ENCODE assay signal across 18 mouse cellular contexts in the genomic region with DNA sequence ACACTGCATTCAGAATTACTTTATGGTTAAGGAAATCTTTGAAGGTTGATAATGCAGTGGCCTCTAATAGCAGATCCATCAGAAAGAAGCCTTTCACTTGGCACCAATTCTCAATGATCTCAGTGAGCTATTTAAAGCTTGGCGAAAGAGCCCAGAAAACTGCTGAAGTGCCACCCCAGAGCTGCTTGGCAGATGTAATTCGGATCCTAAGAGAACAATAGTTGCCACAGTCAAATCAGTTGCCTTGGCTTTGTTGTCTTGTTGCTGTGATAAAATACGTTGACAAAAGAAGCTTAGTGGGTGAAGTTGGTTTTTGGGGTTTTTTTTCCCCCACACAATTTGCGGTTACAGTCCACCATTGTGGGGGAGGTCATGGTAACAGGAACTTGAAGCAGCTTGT.
DNase-seq lines count a peak whose midpoint lies in the region; ATAC-seq and TF ChIP-seq lines count a peak whose summit lies in the region.
"Had no signal": no experiment of that assay in that cellular context is flagged by ENCODE, and none has a peak within 500 bp of the region (broad histone marks: within the 10 kb centered on the region; RNA-seq: fewer than 3 reads in every experiment).

No protein-coding gene starts in this region.

- H3K36me3 ChIP-seq in heart, postnatal 0 days (replicated peaks; ENCODE audit: control insufficient read depth, insufficient read depth, low read length), result no peaks in the 10 kb centered on the region
- H3K36me3 ChIP-seq in heart, embryonic 10.5 days, result no peaks in the 10 kb centered on the region
- H3K36me3 ChIP-seq: embryonic facial prominence, embryonic 13.5 days; forebrain, embryonic 12.5 days; hindbrain, embryonic 10.5 days; kidney, embryonic 15.5 days; liver, embryonic 15.5 days; neural tube, embryonic 13.5 days had no signal

- no peak for DNase-seq in heart, postnatal 0 days (ENCODE audit: low spot score)
- no peak for DNase-seq in heart, embryonic 10.5 days (ENCODE audit: low spot score)
- DNase-seq in brain, adult 2 months (ENCODE audit: low read depth, low spot score), result peak; percentile 88
- DNase-seq in cerebellum, adult 11-12 months, result peak; percentile 45
- DNase-seq in heart, postnatal 10 days, result peak; percentile 33 to 39
- no peak for DNase-seq in spleen, postnatal 14 days (ENCODE audit: low spot score in 2 of 2)
- DNase-seq in thymus, adult 18-20 months, result no peak
- DNase-seq: adrenal gland, postnatal 14 days; gastrocnemius, postnatal 36 days; lung, postnatal 14 days; thymus, adult 2 months had no signal

- no peak for TF ChIP-seq CTCF in heart, postnatal 0 days (IDR thresholded peaks at IDR 0.05; ENCODE audit: low read depth)

- TF ChIP-seq EP300 in heart, postnatal 0 days (IDR thresholded peaks at IDR 0.05; ENCODE audit: low read depth), result no peak

- no peak overlapping the region for H3K4me2 ChIP-seq in heart, postnatal 0 days (ENCODE audit: low read depth, low read length)
- H3K4me2 ChIP-seq: embryonic facial prominence, embryonic 13.5 days; forebrain, embryonic 12.5 days; kidney, embryonic 15.5 days; liver, embryonic 15.5 days; neural tube, embryonic 13.5 days had no signal

- 34% methylated on average over 4 of the region's 4 CpGs for WGBS in heart, postnatal 0 days
- 75% methylated on average over 4 of the region's 4 CpGs for WGBS in heart, embryonic 10.5 days

- no peak overlapping the region for H3K9ac ChIP-seq in heart, postnatal 0 days (replicated peaks; ENCODE audit: low read depth, low read length)
- H3K9ac ChIP-seq: embryonic facial prominence, embryonic 13.5 days; forebrain, embryonic 12.5 days; kidney, embryonic 15.5 days; liver, embryonic 15.5 days; neural tube, embryonic 13.5 days had no signal

- no peaks in the 10 kb centered on the region for H3K27me3 ChIP-seq in heart, postnatal 0 days (ENCODE audit: control insufficient read depth, insufficient read depth, low read length)
- H3K27me3 ChIP-seq in heart, embryonic 10.5 days (ENCODE audit: insufficient read depth, poor library complexity, severe bottlenecking), result no peaks in the 10 kb centered on the region
- H3K27me3 ChIP-seq: embryonic facial prominence, embryonic 13.5 days; forebrain, embryonic 12.5 days; kidney, embryonic 15.5 days; liver, embryonic 15.5 days; neural tube, embryonic 13.5 days had no signal

- intact Hi-C loops in heart, postnatal 10 days (cut with DNase I), result loop anchor here (5.0 kb wide), 1 partner anchor 374 kb away; no protein-coding TSS in a partner anchor

- peak overlapping the region; percentile 64 for H3K27ac ChIP-seq in heart, postnatal 0 days (ENCODE audit: low read depth)
- no peak overlapping the region for H3K27ac ChIP-seq in heart, embryonic 10.5 days
- H3K27ac ChIP-seq: embryonic facial prominence, embryonic 13.5 days; forebrain, embryonic 12.5 days; hindbrain, embryonic 10.5 days; kidney, embryonic 15.5 days; liver, embryonic 15.5 days; neural tube, embryonic 13.5 days had no signal

- ATAC-seq in heart, postnatal 0 days (ENCODE audit: insufficient read depth, low read depth), result no peak
- ATAC-seq: CD4-positive, CD25-positive, alpha-beta regulatory T cell, adult 4 months had no signal

- H3K4me1 ChIP-seq in heart, postnatal 0 days (ENCODE audit: control insufficient read depth, insufficient read depth), result peaks cover 13% of the 10 kb centered on the region; the same call in 1 of the 2 replicates
- peaks cover 5% of the 10 kb centered on the region for H3K4me1 ChIP-seq in heart, embryonic 10.5 days
- H3K4me1 ChIP-seq: embryonic facial prominence, embryonic 13.5 days; forebrain, embryonic 12.5 days; hindbrain, embryonic 10.5 days; liver, embryonic 15.5 days; neural tube, embryonic 13.5 days had no signal

- no peaks in the 10 kb centered on the region for H3K9me3 ChIP-seq in heart, postnatal 0 days (replicated peaks; ENCODE audit: control insufficient read depth, low read length)
- no peaks in the 10 kb centered on the region for H3K9me3 ChIP-seq in heart, embryonic 10.5 days
- H3K9me3 ChIP-seq: embryonic facial prominence, embryonic 13.5 days; forebrain, embryonic 12.5 days; hindbrain, embryonic 10.5 days; kidney, embryonic 15.5 days; liver, embryonic 15.5 days; neural tube, embryonic 13.5 days had no signal

- H3K4me3 ChIP-seq in heart, postnatal 0 days (ENCODE audit: low read depth, low read length), result no peak overlapping the region
- H3K4me3 ChIP-seq in heart, embryonic 10.5 days, result no peak overlapping the region
- H3K4me3 ChIP-seq: embryonic facial prominence, embryonic 13.5 days; forebrain, embryonic 12.5 days; hindbrain, embryonic 10.5 days; kidney, embryonic 15.5 days; liver, embryonic 15.5 days; neural tube, embryonic 13.5 days had no signal

Comparison
In these comparisons a context has a peak if more than half of its experiments do, and no peak if none do; other contexts are left out.
1. DNase-seq: peak in brain, adult 2 months (single experiment), cerebellum, adult 11-12 months (single experiment) and heart, postnatal 10 days (2 of 2); none in heart, postnatal 0 days (single experiment), heart, embryonic 10.5 days (single experiment), spleen, postnatal 14 days (0 of 2) and thymus, adult 18-20 months (0 of 2).